Mouse (Mus musculus): ENCODE data around the gene Trrap.

Trrap gene

DNA sequence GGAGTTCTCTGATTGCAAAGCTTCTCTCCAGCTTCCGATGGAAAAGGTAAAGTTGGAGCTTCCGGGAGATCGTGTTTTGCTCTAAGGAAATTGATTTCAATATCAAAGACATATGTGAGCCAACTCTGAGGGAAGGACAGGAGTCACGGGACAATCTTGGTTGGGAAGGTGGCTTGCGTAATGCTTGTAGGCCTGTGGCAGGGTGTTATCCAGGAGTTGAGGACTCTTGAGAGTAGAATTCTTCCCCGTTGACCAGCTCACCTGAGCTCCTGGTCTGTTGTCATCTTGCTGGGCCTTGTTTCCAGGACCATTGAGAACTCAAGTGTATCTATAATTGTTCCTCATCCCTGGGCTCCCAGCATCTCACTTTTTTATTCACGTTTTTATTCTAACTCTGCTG, 29.6 kb downstream of the Trrap start:
- no peaks in the 10 kb centered on the region for H3K27me3 ChIP-seq (ENCODE audit: insufficient read depth, low read length)
- H3K4me3 ChIP-seq (replicated peaks; ENCODE audit: low read length) = no peak overlapping the region
- TF ChIP-seq NANOG (IDR thresholded peaks at IDR 0.05; ENCODE audit: borderline replicate concordance, low read length) (no peak), CTCF (conservative IDR thresholded peaks at IDR 0.05; ENCODE audit: low read length) (no peak), POU5F1 (IDR thresholded peaks at IDR 0.05; ENCODE audit: borderline replicate concordance, low read length) (no peak)
- H3K9me3 ChIP-seq (ENCODE audit: low read length) = no peaks in the 10 kb centered on the region
- peaks cover 100% of the 10 kb centered on the region for H3K36me3 ChIP-seq (ENCODE audit: insufficient read depth, low read length)
- H3K4me1 ChIP-seq (replicated peaks; ENCODE audit: low read depth, low read length) = peaks cover 28% of the 10 kb centered on the region

DNA sequence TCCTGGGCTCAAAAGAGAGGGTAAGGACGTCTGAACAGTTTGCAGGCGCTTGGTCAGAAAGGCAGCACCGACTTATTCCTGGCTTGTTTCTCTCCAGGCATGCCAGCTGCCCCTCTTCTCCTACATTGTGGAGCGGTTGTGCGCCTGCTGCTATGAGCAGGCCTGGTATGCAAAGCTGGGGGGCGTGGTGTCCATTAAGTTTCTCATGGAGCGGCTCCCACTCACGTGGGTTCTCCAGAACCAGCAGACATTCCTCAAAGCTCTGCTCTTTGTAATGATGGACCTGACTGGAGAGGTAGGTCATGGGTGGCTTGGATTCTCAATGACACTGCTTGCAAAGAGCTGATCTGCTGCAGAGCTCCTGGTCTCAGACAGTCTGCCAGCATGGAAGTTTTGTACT, 35.5 kb downstream of the Trrap start:
- no peak overlapping the region for H3K4me3 ChIP-seq (replicated peaks; ENCODE audit: low read length)
- H3K9me3 ChIP-seq (ENCODE audit: low read length) = no peaks in the 10 kb centered on the region
- peaks cover 1% of the 10 kb centered on the region for H3K4me1 ChIP-seq (replicated peaks; ENCODE audit: low read depth, low read length)
- no peaks in the 10 kb centered on the region for H3K27me3 ChIP-seq (ENCODE audit: insufficient read depth, low read length)
- peaks cover 100% of the 10 kb centered on the region for H3K36me3 ChIP-seq (ENCODE audit: insufficient read depth, low read length)
- no peak for TF ChIP-seq NANOG (IDR thresholded peaks at IDR 0.05; ENCODE audit: borderline replicate concordance, low read length)
- TF ChIP-seq POU5F1 (IDR thresholded peaks at IDR 0.05; ENCODE audit: borderline replicate concordance, low read length) = no peak
- no peak for TF ChIP-seq CTCF (conservative IDR thresholded peaks at IDR 0.05; ENCODE audit: low read length)

DNA sequence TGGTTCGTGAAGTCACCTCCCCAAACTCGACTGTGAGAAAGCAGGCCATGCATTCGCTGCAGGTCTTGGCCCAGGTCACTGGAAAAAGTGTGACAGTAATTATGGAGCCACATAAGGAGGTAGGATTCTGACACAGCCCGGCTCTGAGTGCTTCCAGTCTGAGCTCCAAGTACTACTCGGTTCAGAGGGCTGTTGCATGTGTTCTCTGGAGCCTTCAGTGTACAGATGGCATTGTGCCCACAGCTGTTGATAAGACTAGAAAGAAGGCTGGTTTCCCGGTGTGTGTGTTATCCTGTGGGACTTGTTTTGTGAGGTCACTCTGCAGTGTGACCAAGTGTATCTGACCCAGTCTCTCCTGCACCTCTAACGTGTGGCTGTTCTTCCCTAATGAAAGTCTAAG, 36.6 kb downstream of the Trrap start:
- H3K9me3 ChIP-seq (ENCODE audit: low read length) = no peaks in the 10 kb centered on the region
- H3K27me3 ChIP-seq (ENCODE audit: insufficient read depth, low read length) = no peaks in the 10 kb centered on the region
- peaks cover 7% of the 10 kb centered on the region for H3K4me1 ChIP-seq (replicated peaks; ENCODE audit: low read depth, low read length)
- TF ChIP-seq POU5F1 (IDR thresholded peaks at IDR 0.05; ENCODE audit: borderline replicate concordance, low read length) = no peak
- TF ChIP-seq NANOG (IDR thresholded peaks at IDR 0.05; ENCODE audit: borderline replicate concordance, low read length) = no peak
- TF ChIP-seq CTCF (conservative IDR thresholded peaks at IDR 0.05; ENCODE audit: low read length) = no peak
- peaks cover 100% of the 10 kb centered on the region for H3K36me3 ChIP-seq (ENCODE audit: insufficient read depth, low read length)
- H3K4me3 ChIP-seq (replicated peaks; ENCODE audit: low read length) = no peak overlapping the region

DNA sequence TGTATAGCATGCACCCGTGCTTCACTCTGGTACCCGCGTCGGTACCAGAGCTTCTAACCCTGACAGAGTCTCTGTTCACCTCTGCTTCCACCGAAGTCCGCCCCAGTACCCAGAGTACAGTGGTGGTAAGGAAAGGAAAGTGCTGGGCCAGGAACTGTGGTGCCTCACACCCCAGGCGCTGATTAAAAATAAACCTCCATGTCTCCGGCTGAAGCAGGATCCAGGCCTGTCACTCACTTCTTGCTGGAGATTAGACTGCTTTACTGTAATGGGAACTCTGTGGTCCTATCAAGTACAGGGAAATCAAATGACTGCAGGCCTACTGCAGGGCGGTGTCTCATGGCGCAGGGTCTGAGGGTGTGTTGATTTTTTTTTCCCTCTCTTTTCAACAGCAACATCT, 39.4 kb downstream of the Trrap start:
- Histone ChIP-seq H3K9me3 (ENCODE audit: low read length) (no peaks in the 10 kb centered on the region), H3K4me1 (replicated peaks; ENCODE audit: low read depth, low read length) (peaks cover 12% of the 10 kb centered on the region), H3K4me3 (replicated peaks; ENCODE audit: low read length) (no peak overlapping the region), H3K36me3 (ENCODE audit: insufficient read depth, low read length) (peaks cover 100% of the 10 kb centered on the region), H3K27me3 (ENCODE audit: insufficient read depth, low read length) (no peaks in the 10 kb centered on the region)
- TF ChIP-seq NANOG (IDR thresholded peaks at IDR 0.05; ENCODE audit: borderline replicate concordance, low read length) (no peak), POU5F1 (IDR thresholded peaks at IDR 0.05; ENCODE audit: borderline replicate concordance, low read length) (no peak), CTCF (conservative IDR thresholded peaks at IDR 0.05; ENCODE audit: low read length) (no peak)

DNA sequence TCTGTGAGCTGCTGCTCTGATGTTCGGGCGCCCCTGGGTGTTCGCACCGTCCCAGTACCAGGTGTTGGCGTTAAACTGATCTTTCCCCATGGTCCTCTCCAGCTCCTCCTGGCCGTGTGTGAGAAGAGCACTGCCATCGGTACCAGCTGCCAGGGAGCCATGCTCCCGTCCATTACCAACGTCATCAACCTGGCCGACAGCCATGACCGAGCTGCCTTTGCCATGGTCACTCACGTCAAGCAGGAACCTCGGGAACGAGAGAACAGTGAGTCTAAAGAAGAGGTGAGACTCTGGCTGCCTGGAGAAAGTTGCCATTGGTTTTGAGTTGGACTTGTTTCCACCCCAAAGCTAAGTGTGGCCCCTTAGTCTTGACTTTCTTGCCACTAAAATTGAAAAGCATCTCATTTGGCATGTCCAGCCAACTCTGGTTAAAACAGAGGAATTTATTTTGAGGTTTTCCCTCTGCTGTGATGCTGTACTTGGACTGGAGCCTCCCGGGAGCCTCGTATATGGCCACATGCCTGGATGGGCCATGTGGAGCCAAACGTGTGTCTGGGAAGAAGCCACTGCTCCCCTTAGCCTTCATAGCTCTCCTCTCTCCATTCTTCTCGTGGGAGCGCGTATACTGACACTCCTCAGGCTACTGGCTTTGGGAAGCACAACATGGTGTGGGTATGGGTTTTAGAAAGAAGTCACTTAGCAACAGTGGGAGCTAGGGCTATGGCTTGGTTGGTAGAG, 61.0 kb downstream of the Trrap start:
- no peaks in the 10 kb centered on the region for H3K9me3 ChIP-seq (ENCODE audit: low read length)
- peaks cover 100% of the 10 kb centered on the region for H3K36me3 ChIP-seq (ENCODE audit: insufficient read depth, low read length)
- H3K4me3 ChIP-seq (replicated peaks; ENCODE audit: low read length) = no peak overlapping the region
- H3K4me1 ChIP-seq (replicated peaks; ENCODE audit: low read depth, low read length) = peaks cover 17% of the 10 kb centered on the region
- H3K27me3 ChIP-seq (ENCODE audit: insufficient read depth, low read length) = no peaks in the 10 kb centered on the region
- TF ChIP-seq NANOG (IDR thresholded peaks at IDR 0.05; ENCODE audit: borderline replicate concordance, low read length) = no peak
- no peak for TF ChIP-seq CTCF (conservative IDR thresholded peaks at IDR 0.05; ENCODE audit: low read length)
- TF ChIP-seq POU5F1 (IDR thresholded peaks at IDR 0.05; ENCODE audit: borderline replicate concordance, low read length) = no peak

DNA sequence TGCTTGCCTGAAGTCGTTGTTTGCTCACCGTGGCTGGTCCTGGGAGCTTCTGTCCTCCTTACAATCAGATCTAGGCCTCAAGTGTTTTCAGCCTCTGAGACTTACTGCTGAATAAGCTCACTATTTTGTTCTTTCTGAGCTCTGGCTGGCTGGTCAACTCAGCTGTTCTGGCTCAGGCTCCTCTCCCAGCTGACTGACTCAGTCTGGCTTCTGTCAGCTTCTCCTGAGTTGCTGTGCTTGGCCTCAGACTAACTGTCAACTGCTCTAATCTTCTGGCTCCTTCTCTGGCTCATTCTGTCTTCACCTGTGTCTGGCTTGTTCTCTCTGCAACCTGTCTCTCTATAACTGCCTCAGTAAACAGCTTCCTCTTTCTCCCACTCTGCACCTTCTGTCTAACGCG, 62.1 kb downstream of the Trrap start:
- Histone ChIP-seq H3K27me3 (ENCODE audit: insufficient read depth, low read length) (no peaks in the 10 kb centered on the region), H3K36me3 (ENCODE audit: insufficient read depth, low read length) (peaks cover 100% of the 10 kb centered on the region), H3K4me3 (replicated peaks; ENCODE audit: low read length) (no peak overlapping the region), H3K4me1 (replicated peaks; ENCODE audit: low read depth, low read length) (peaks cover 17% of the 10 kb centered on the region), H3K9me3 (ENCODE audit: low read length) (no peaks in the 10 kb centered on the region)
- no peak for TF ChIP-seq CTCF (conservative IDR thresholded peaks at IDR 0.05; ENCODE audit: low read length)
- TF ChIP-seq POU5F1 (IDR thresholded peaks at IDR 0.05; ENCODE audit: borderline replicate concordance, low read length) = no peak
- no peak for TF ChIP-seq NANOG (IDR thresholded peaks at IDR 0.05; ENCODE audit: borderline replicate concordance, low read length)

DNA sequence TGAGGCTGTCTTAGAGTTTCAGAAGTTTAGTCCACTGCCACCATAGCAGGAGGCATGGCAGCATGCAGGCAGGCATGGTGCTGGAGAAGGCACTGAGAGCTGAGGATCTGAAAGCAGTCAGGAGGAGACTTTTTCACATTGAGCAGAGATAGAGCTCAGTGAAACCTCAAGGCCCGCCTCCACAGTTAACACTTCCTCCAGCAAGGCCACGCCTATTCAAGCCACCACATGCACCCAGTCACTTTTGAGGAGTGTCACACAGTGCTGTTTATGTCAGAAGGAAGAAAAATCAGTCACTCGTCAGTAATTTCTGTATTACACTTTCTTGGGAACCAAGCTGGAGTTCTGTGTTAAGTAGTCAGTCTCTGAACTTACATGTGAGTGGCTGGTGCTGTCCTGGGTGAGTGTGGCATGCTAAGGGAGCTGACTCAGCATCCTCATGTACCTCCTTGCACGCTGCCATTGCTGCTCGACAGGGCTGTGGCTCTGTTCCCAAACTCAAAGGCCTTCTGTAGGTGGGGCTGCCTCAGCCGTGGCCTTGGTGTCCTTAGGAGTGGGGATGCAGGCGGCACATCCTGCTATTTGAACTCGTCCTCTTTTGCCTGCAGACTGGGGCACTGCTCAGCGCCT, 64.4 kb downstream of the Trrap start:
- TF ChIP-seq CTCF (conservative IDR thresholded peaks at IDR 0.05; ENCODE audit: low read length) (no peak; the same call in 1 of the 2 replicates), NANOG (IDR thresholded peaks at IDR 0.05; ENCODE audit: borderline replicate concordance, low read length) (no peak), POU5F1 (IDR thresholded peaks at IDR 0.05; ENCODE audit: borderline replicate concordance, low read length) (no peak)
- Histone ChIP-seq H3K9me3 (ENCODE audit: low read length) (no peaks in the 10 kb centered on the region), H3K36me3 (ENCODE audit: insufficient read depth, low read length) (peaks cover 99% of the 10 kb centered on the region), H3K27me3 (ENCODE audit: insufficient read depth, low read length) (no peaks in the 10 kb centered on the region), H3K4me1 (replicated peaks; ENCODE audit: low read depth, low read length) (peaks cover 17% of the 10 kb centered on the region), H3K4me3 (replicated peaks; ENCODE audit: low read length) (peak overlapping the region; percentile 21; the same call in 1 of the 2 replicates)

DNA sequence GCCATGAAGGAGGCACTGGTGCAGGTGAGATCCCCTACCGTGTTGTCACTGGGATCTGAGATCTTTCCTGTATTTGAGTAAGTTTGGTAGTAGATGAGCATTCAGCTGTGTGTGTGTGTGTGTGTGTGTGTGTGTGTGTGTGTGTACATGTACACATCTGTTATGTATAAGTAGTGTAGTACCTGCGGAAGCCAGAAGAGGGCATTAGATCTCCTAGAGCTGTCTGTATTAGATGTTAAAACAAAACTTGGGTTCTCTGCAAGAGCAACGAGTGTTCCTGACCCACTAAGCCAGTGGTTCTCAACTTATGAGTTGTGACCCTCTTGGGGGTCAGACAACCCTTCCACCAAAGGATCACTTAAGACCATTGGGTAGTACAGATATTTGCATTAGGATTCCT, 68.6 kb downstream of the Trrap start:
- TF ChIP-seq CTCF (conservative IDR thresholded peaks at IDR 0.05; ENCODE audit: low read length) = peak; percentile 28
- no peak for TF ChIP-seq POU5F1 (IDR thresholded peaks at IDR 0.05; ENCODE audit: borderline replicate concordance, low read length)

More for the DNA sequence above, 68.6 kb downstream of the Trrap start:
- no peaks in the 10 kb centered on the region for H3K27me3 ChIP-seq (ENCODE audit: insufficient read depth, low read length)
- peaks cover 99% of the 10 kb centered on the region for H3K36me3 ChIP-seq (ENCODE audit: insufficient read depth, low read length)
- H3K4me1 ChIP-seq (replicated peaks; ENCODE audit: low read depth, low read length) = peaks cover 17% of the 10 kb centered on the region
- H3K4me3 ChIP-seq (replicated peaks; ENCODE audit: low read length) = no peak overlapping the region
- no peaks in the 10 kb centered on the region for H3K9me3 ChIP-seq (ENCODE audit: low read length)
